Mouse (Mus musculus): Measurements from ENCODE around the gene Fryl.

GRCm38 (mm10) chr5:73119969-73120725, 136.3 kb downstream of the Fryl start:
- TF ChIP-seq POLR2A (IDR thresholded peaks at IDR 0.05; ENCODE audit: low read depth, low read length) (no peak), CTCF (IDR thresholded peaks at IDR 0.05; ENCODE audit: extremely low read depth, insufficient read depth, insufficient read length, insufficient replicate concordance) (no peak)

All from spleen, adult 2 months (tissue).